Mouse (Mus musculus) cortical plate, adult 2 months (tissue): ENCODE results near the gene Snx29. TPM values are rescaled to one million over a fixed set of nuclear protein-coding genes. Genes with fewer than 3 reads are reported as not detected.

Experiments used
- H3K27ac ChIP-seq: fragments of 200-500 bp; 2 replicates; pipeline ENCODE4 v1.5.1; 2012; ENCODE audit warnings: low read length, control low read depth, inconsistent platforms; ENCODE audit not compliant: insufficient read depth
- H3K4me1 ChIP-seq: fragments of 200-500 bp; 2 replicates; pipeline ENCODE4 v1.6.1; 2011; ENCODE audit warnings: low read length; ENCODE audit not compliant: control insufficient read depth, insufficient read depth
- H3K4me3 ChIP-seq: fragments of 200-500 bp; 2 replicates; pipeline ENCODE4 v1.5.1; 2011; ENCODE audit warnings: mild to moderate bottlenecking, low read length, control low read depth; ENCODE audit not compliant: insufficient read depth
- CTCF ChIP-seq: fragments of 200-500 bp; IDR thresholded peaks from 2 replicates; pipeline ENCODE4 v1.5.1; 2011; ENCODE audit warnings: mild to moderate bottlenecking, control low read depth, low read length; ENCODE audit not compliant: insufficient read depth; ENCODE audit errors: extremely low read depth
- POLR2A ChIP-seq: fragments of 200-500 bp; IDR thresholded peaks from 2 replicates; pipeline ENCODE4 v1.6.1; 2011; ENCODE audit warnings: mild to moderate bottlenecking, low read length, control low read depth; ENCODE audit not compliant: insufficient read depth; ENCODE audit errors: extremely low read depth
- polyA plus RNA-seq: library from polyadenylated mRNA; depleted of rRNA; stranded (reverse); fragments of >200 nt; gene quantifications from 2 replicates; pipeline ENCODE4 v1.2.3, GENCODE M21; 2012

Snx29 gene
- polyA plus RNA-seq, 1 experiment, result 7.2 TPM

- Histone ChIP-seq H3K27ac (no peak overlapping the region; the same call in 1 of the 2 replicates), H3K4me1 (no peaks in the 10 kb centered on the region), H3K4me3 (no peak overlapping the region)
- TF ChIP-seq CTCF (no peak), POLR2A (no peak)
Measured at GRCm38 (mm10) chr16:11657111-11657510, 334.4 kb downstream of the Snx29 start.

- Histone ChIP-seq H3K27ac (no peak overlapping the region), H3K4me3 (no peak overlapping the region), H3K4me1 (0 out of 2 replicates have a peak, but pooled peaks cover 3% of the 10 kb centered on the region)
- TF ChIP-seq POLR2A, result no peak
Measured at GRCm38 (mm10) chr16:11659111-11659720, 336.5 kb downstream of the Snx29 start.

GRCm38 (mm10) chr16:11664896-11665705 is 342.4 kb downstream of the Snx29 start:
- no peak overlapping the region for H3K27ac ChIP-seq
- H3K4me1 ChIP-seq, result 0 out of 2 replicates have a peak, but pooled peaks cover 3% of the 10 kb centered on the region
- TF ChIP-seq CTCF (no peak), POLR2A (no peak)
- H3K4me3 ChIP-seq, result no peak overlapping the region

- H3K4me1 ChIP-seq, result peaks cover 5% of the 10 kb centered on the region; the same call in 1 of the 2 replicates
- H3K4me3 ChIP-seq, result no peak overlapping the region
- no peak overlapping the region for H3K27ac ChIP-seq
- TF ChIP-seq CTCF (no peak), POLR2A (no peak)
Measured at GRCm38 (mm10) chr16:11665869-11666268, 343.2 kb downstream of the Snx29 start.

DNA sequence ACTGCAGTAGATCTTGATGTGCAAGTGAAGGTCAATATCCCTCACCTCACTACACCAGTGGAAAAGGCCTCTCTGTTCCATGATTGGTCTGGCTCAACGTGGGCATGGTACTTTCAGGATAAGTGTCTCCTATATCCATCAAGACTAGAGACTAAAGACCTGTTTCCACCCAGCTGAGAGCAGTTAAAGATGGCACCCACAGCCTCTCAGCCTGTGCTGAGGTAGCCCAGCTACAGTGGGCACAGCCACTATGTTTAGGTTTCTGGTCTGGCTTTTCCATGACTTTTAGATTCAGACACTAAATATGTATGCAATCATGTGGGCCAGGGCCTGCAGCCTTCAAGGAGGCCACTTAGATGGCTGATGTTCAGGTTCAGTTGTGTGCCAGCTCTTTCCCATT is 345.7 kb downstream of the Snx29 start:
- H3K27ac ChIP-seq, result no peak overlapping the region
- TF ChIP-seq POLR2A (no peak), CTCF (no peak)
- H3K4me3 ChIP-seq, result no peak overlapping the region
- H3K4me1 ChIP-seq, result peaks cover 2% of the 10 kb centered on the region; the same call in 1 of the 2 replicates

GRCm38 (mm10) chr16:11668878-11669277 is 346.2 kb downstream of the Snx29 start:
- Histone ChIP-seq H3K4me1 (peaks cover 2% of the 10 kb centered on the region; the same call in 1 of the 2 replicates), H3K27ac (no peak overlapping the region), H3K4me3 (no peak overlapping the region)
- TF ChIP-seq POLR2A (no peak), CTCF (no peak)

DNA sequence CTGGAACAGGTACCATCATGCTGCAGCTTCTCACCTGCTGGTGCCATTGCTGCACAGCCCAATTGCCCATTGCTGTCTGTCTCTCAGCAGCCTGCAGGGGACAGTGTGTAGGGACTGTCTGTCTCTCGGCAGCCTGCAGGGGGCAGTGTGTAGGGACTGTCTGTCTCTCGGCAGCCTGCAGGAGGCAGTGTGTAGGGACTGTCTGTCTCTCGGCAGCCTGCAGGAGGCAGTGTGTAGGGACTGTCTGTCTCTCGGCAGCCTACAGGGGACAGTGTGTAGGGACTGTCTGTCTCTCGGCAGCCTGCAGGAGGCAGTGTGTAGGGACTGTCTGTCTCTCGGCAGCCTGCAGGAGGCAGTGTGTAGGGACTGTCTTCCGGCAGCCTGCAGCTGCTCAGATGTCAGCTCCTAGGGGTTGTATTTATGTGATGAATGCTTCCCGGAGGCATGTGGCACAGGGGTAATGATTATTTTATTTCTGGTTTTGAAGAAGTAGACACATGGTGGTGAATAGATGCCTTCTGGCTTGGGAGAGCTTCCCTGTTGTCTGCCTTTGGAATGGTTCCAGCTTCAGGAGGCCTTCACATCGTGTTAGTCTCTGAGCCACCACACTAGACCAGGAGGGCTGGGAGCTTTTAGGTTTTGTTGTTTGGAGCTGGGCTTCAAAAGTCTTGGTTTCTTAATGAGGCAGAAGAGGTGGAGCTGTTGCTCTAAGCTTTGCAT is 347.7 kb downstream of the Snx29 start:
- peak; percentile 36; the same call in 1 of the 2 replicates for TF ChIP-seq CTCF
- TF ChIP-seq POLR2A, result no peak
- Histone ChIP-seq H3K27ac (no peak overlapping the region), H3K4me1 (peaks cover 2% of the 10 kb centered on the region; the same call in 1 of the 2 replicates), H3K4me3 (no peak overlapping the region)

GRCm38 (mm10) chr16:11670971-11671310 is 348.2 kb downstream of the Snx29 start:
- TF ChIP-seq POLR2A, result no peak
- no peak for TF ChIP-seq CTCF
- Histone ChIP-seq H3K4me1 (peaks cover 2% of the 10 kb centered on the region; the same call in 1 of the 2 replicates), H3K27ac (no peak overlapping the region), H3K4me3 (no peak overlapping the region)

GRCm38 (mm10) chr16:11676006-11676405 is 353.3 kb downstream of the Snx29 start:
- Histone ChIP-seq H3K27ac (0 out of 2 replicates have a peak overlapping the region, but pooled peaks have one; percentile 15), H3K4me1 (no peaks in the 10 kb centered on the region; the same call in 1 of the 2 replicates), H3K4me3 (no peak overlapping the region)
- TF ChIP-seq POLR2A, result no peak
- TF ChIP-seq CTCF, result no peak
